Mouse (Mus musculus) limb, embryonic 13.5 days (tissue): ENCODE measurements around the gene Zbtb8b. TPM values are rescaled to one million over a fixed set of nuclear protein-coding genes. Genes with fewer than 3 reads are reported as not detected.
"Not testable (repeated sequence)": the region's sequence is repeated elsewhere in the genome, so short reads cannot be mapped to it uniquely, and the experiment has no call there.

Experiments
- ATAC-seq: fragments of 200-750 bp; cut with Nextera tagmentation; 2 replicates; pipeline ENCODE4 v1.8.0; 2017; ENCODE audit warnings: low read depth, moderate number of reproducible peaks, moderate TSS enrichment; ENCODE audit not compliant: low FRiP score
- H3K27ac ChIP-seq: fragments of 300-500 bp; sonication (generic); 2 replicates; pipeline ENCODE4 v1.5.1; 2015; ENCODE audit warnings: inconsistent platforms, mild to moderate bottlenecking, moderate library complexity
- H3K27me3 ChIP-seq: fragments of 300-500 bp; sonication (generic); 2 replicates; pipeline ENCODE4 v1.6.1; 2015; ENCODE audit warnings: mild to moderate bottlenecking, inconsistent platforms
- H3K36me3 ChIP-seq: fragments of 300-500 bp; sonication (generic); 2 replicates; pipeline ENCODE4 v1.6.1; 2015; ENCODE audit warnings: inconsistent platforms, mild to moderate bottlenecking, moderate library complexity
- H3K4me1 ChIP-seq: fragments of 300-500 bp; sonication (generic); 2 replicates; pipeline ENCODE4 v1.6.1; 2015; ENCODE audit warnings: inconsistent platforms
- H3K4me2 ChIP-seq: fragments of 300-500 bp; sonication (generic); replicated peaks from 2 replicates; pipeline ENCODE4 v1.6.1; 2015; ENCODE audit warnings: inconsistent platforms, mild to moderate bottlenecking, moderate library complexity
- H3K4me3 ChIP-seq: fragments of 300-500 bp; sonication (generic); 2 replicates; pipeline ENCODE4 v1.5.1; 2015; ENCODE audit warnings: moderate library complexity, mild to moderate bottlenecking, inconsistent platforms
- H3K9ac ChIP-seq: fragments of 300-500 bp; sonication (generic); 2 replicates; pipeline ENCODE4 v1.6.1; 2015; ENCODE audit warnings: mild to moderate bottlenecking, inconsistent platforms
- H3K9me3 ChIP-seq: fragments of 300-500 bp; sonication (generic); 2 replicates; pipeline ENCODE4 v1.6.1; 2016; ENCODE audit warnings: inconsistent platforms
- WGBS: fragments of 180-500 bp; shearing (Covaris S2); methylation state at CpG from one replicate; pipeline ENCODE4 v1.1.7; 2015; 5-methylcytosine and 5-hydroxymethylcytosine counted together
- polyA plus RNA-seq: library from polyadenylated mRNA; unstranded; fragments of >200 nt; fragmentation: Nextera tagmentation; extraction: Ambion mirVana; gene quantifications from 2 replicates; pipeline ENCODE4 v1.2.1, GENCODE M21; 2015

The Zbtb8b gene
- polyA plus RNA-seq, result 1.9 TPM in 2 replicates

GRCm38 (mm10) chr4:129440340-129441063, at the start of gene Zbtb8b:
Zbtb8b (minus strand) TSS chr4:129440853.
- Histone ChIP-seq H3K4me1 (peaks cover 10% of the 10 kb centered on the region), H3K9me3 (no peaks in the 10 kb centered on the region), H3K27ac (no peak within 1 kb of the TSS), H3K4me2 (peak within 1 kb of the TSS; percentile 71), H3K36me3 (no peaks in the 10 kb centered on the region), H3K27me3 (peaks cover 46% of the 10 kb centered on the region), H3K4me3 (peak within 1 kb of the TSS; percentile 48), H3K9ac (peak within 1 kb of the TSS; percentile 63)
- peak; percentile 90 for ATAC-seq
- WGBS, result under 1% methylated on average over 32 of the region's 33 CpGs

- Histone ChIP-seq H3K4me1 (no peaks in the 10 kb centered on the region), H3K9me3 (no peaks in the 10 kb centered on the region), H3K4me2 (no peak overlapping the region), H3K36me3 (peaks cover 95% of the 10 kb centered on the region), H3K27ac (no peak overlapping the region), H3K9ac (no peak overlapping the region), H3K4me3 (no peak overlapping the region), H3K27me3 (no peaks in the 10 kb centered on the region)
- WGBS, result 84% methylated on average over 1 of the region's 1 CpGs
- no peak for ATAC-seq
Measured at GRCm38 (mm10) chr4:129481090-129481489, 40.4 kb upstream of the Zbtb8b start.

GRCm38 (mm10) chr4:129479863-129480262, 39.2 kb upstream of the Zbtb8b start:
- Histone ChIP-seq H3K36me3 (peaks cover 94% of the 10 kb centered on the region), H3K4me3 (no peak overlapping the region), H3K4me2 (no peak overlapping the region), H3K9ac (no peak overlapping the region), H3K27me3 (no peaks in the 10 kb centered on the region), H3K4me1 (no peaks in the 10 kb centered on the region), H3K27ac (no peak overlapping the region), H3K9me3 (no peaks in the 10 kb centered on the region)
- WGBS, result 92% methylated on average over 3 of the region's 3 CpGs
- no peak for ATAC-seq

- 89% methylated on average over 11 of the region's 11 CpGs for WGBS
- peaks cover 92% of the 10 kb centered on the region for H3K36me3 ChIP-seq
- no peak for ATAC-seq
Measured at GRCm38 (mm10) chr4:129476047-129476446, 35.4 kb upstream of the Zbtb8b start.

GRCm38 (mm10) chr4:129464286-129464815, 23.7 kb upstream of the Zbtb8b start:
- Histone ChIP-seq H3K9me3 (no peaks in the 10 kb centered on the region), H3K9ac (no peak overlapping the region), H3K27me3 (no peaks in the 10 kb centered on the region), H3K4me3 (no peak overlapping the region), H3K27ac (no peak overlapping the region), H3K36me3 (peaks cover 49% of the 10 kb centered on the region), H3K4me2 (no peak overlapping the region), H3K4me1 (peaks cover 8% of the 10 kb centered on the region)
- no peak for ATAC-seq
- WGBS, result 85% methylated on average over 4 of the region's 4 CpGs

More at GRCm38 (mm10) chr4:129476047-129476446, 35.4 kb upstream of the Zbtb8b start:
- Histone ChIP-seq H3K27ac (no peak overlapping the region), H3K9ac (no peak overlapping the region), H3K27me3 (no peaks in the 10 kb centered on the region), H3K4me1 (no peaks in the 10 kb centered on the region), H3K4me3 (no peak overlapping the region), H3K4me2 (no peak overlapping the region), H3K9me3 (no peaks in the 10 kb centered on the region)

GRCm38 (mm10) chr4:129463097-129464059, 22.7 kb upstream of the Zbtb8b start:
- WGBS, result 89% methylated on average over 24 of the region's 24 CpGs
- Histone ChIP-seq H3K27ac (0 out of 2 replicates have a peak overlapping the region, but pooled peaks have one; percentile 22), H3K27me3 (no peaks in the 10 kb centered on the region), H3K4me2 (no peak overlapping the region), H3K4me3 (peak overlapping the region; percentile 94; the same call in 1 of the 2 replicates), H3K9me3 (no peaks in the 10 kb centered on the region), H3K9ac (no peak overlapping the region), H3K4me1 (peaks cover 8% of the 10 kb centered on the region), H3K36me3 (peaks cover 40% of the 10 kb centered on the region)
- no peak for ATAC-seq

- Histone ChIP-seq H3K27ac (peak overlapping the region; percentile 52; the same call in 1 of the 2 replicates), H3K27me3 (no peaks in the 10 kb centered on the region), H3K9ac (peak overlapping the region; percentile 86), H3K9me3 (no peaks in the 10 kb centered on the region), H3K4me2 (peak overlapping the region; percentile 89), H3K36me3 (peaks cover 27% of the 10 kb centered on the region), H3K4me1 (peaks cover 8% of the 10 kb centered on the region), H3K4me3 (peak overlapping the region; percentile 94)
- ATAC-seq, result no peak
- WGBS, result 46% methylated on average over 3 of the region's 3 CpGs
Measured at GRCm38 (mm10) chr4:129462118-129462517, 21.5 kb upstream of the Zbtb8b start.

- peaks cover 8% of the 10 kb centered on the region for H3K4me1 ChIP-seq
- H3K27ac ChIP-seq, result peak within 1 kb of the TSS; percentile 91
- no peaks in the 10 kb centered on the region for H3K27me3 ChIP-seq
- peak; percentile 98 for ATAC-seq
- WGBS, result 0% methylated on average over 46 of the region's 46 CpGs
- no peaks in the 10 kb centered on the region for H3K9me3 ChIP-seq
- H3K4me2 ChIP-seq, result peak within 1 kb of the TSS; percentile 89
- H3K36me3 ChIP-seq, result peaks cover 20% of the 10 kb centered on the region
- H3K9ac ChIP-seq, result peak within 1 kb of the TSS; percentile 86
- H3K4me3 ChIP-seq, result peak within 1 kb of the TSS; percentile 94
Measured at GRCm38 (mm10) chr4:129461183-129461960, 20.7 kb upstream of the Zbtb8b start, which contains the start of gene Bsdc1. Bsdc1 (plus strand) TSS chr4:129461581.

- ATAC-seq, result peak; percentile 17; the same call in 1 of the 2 replicates
- no peaks in the 10 kb centered on the region for H3K27me3 ChIP-seq
- H3K36me3 ChIP-seq, result peaks cover 14% of the 10 kb centered on the region
- H3K4me2 ChIP-seq, result peak overlapping the region; percentile 72
- peak overlapping the region; percentile 73 for H3K9ac ChIP-seq
- H3K9me3 ChIP-seq, result no peaks in the 10 kb centered on the region
- 2% methylated on average over 4 of the region's 4 CpGs for WGBS
- H3K4me3 ChIP-seq, result peak overlapping the region; percentile 94
- H3K27ac ChIP-seq, result peak overlapping the region; percentile 91
- peaks cover 8% of the 10 kb centered on the region for H3K4me1 ChIP-seq
Measured at GRCm38 (mm10) chr4:129460827-129461182, 20.2 kb upstream of the Zbtb8b start.

- 91% methylated on average over 3 of the region's 3 CpGs for WGBS
- peaks cover 4% of the 10 kb centered on the region; the same call in 1 of the 2 replicates for H3K36me3 ChIP-seq
- no peak overlapping the region for H3K27ac ChIP-seq
- H3K9me3 ChIP-seq, result no peaks in the 10 kb centered on the region
- ATAC-seq, result no peak
- no peak overlapping the region for H3K4me2 ChIP-seq
- no peaks in the 10 kb centered on the region for H3K27me3 ChIP-seq
- H3K4me3 ChIP-seq, result no peak overlapping the region
- H3K9ac ChIP-seq, result no peak overlapping the region
- peaks cover 8% of the 10 kb centered on the region for H3K4me1 ChIP-seq
Measured at GRCm38 (mm10) chr4:129459726-129460125, 19.1 kb upstream of the Zbtb8b start.

GRCm38 (mm10) chr4:129457311-129457710, 16.7 kb upstream of the Zbtb8b start:
- 76% methylated on average over 2 of the region's 2 CpGs for WGBS
- not testable (repeated sequence) for H3K9ac ChIP-seq, H3K27me3 ChIP-seq, H3K4me3 ChIP-seq, ATAC-seq, H3K4me2 ChIP-seq, H3K36me3 ChIP-seq, H3K27ac ChIP-seq, H3K4me1 ChIP-seq, H3K9me3 ChIP-seq
